Mouse (Mus musculus): ENCODE measurements around the gene Skiv2l. TPM values are rescaled to one million over a fixed set of nuclear protein-coding genes. Genes with fewer than 3 reads are reported as not detected.

Gene Skiv2l
- 10 to 100 TPM; 71.4 to 74.8 TPM for total RNA-seq (2021)
- long read RNA-seq, transcript Skiv2l-201 (28 exons, 3,951 nt) = major isoform, 15 of 41 reads
- long read RNA-seq, partial matches to known transcripts = 11 of 41 reads
- long read RNA-seq, other reads (novel, unspliced or antisense) = 15 of 41 reads

GRCm38 (mm10) chr17:34849722-34850516 is at the start of gene Skiv2l, which contains the start of gene Nelfe:
Gene Skiv2l (minus strand): TSS chr17:34850210.
Gene Nelfe (plus strand): TSS chr17:34850391.
- DNase-seq (ENCODE audit: low spot score in 2 of 2) = peak; percentile 97 to 99

GRCm38 (mm10) chr17:34899053-34899889 is 49.3 kb upstream of the Skiv2l start:
- DNase-seq (ENCODE audit: low spot score in 2 of 2) = peak; percentile 45 to 54

GRCm38 (mm10) chr17:34898706-34899052 is 48.7 kb upstream of the Skiv2l start:
- DNase-seq (ENCODE audit: low spot score in 2 of 2) = no peak

GRCm38 (mm10) chr17:34898160-34898586 is 48.2 kb upstream of the Skiv2l start, which contains the start of the genes C2 and Ehmt2:
Gene C2 (minus strand): TSS chr17:34898265.
Gene Ehmt2 (plus strand): TSS chr17:34898469.
- DNase-seq (ENCODE audit: low spot score in 2 of 2) = peak; percentile 81 to 88

GRCm38 (mm10) chr17:34897373-34898159 is 47.6 kb upstream of the Skiv2l start:
- DNase-seq (ENCODE audit: low spot score in 2 of 2) = peak; percentile 38 to 47

GRCm38 (mm10) chr17:34896366-34896765 is 46.4 kb upstream of the Skiv2l start:
- no peak for DNase-seq (ENCODE audit: low spot score in 2 of 2)

GRCm38 (mm10) chr17:34895724-34896123 is 45.7 kb upstream of the Skiv2l start:
- no peak for DNase-seq (ENCODE audit: low spot score in 2 of 2)

DNA sequence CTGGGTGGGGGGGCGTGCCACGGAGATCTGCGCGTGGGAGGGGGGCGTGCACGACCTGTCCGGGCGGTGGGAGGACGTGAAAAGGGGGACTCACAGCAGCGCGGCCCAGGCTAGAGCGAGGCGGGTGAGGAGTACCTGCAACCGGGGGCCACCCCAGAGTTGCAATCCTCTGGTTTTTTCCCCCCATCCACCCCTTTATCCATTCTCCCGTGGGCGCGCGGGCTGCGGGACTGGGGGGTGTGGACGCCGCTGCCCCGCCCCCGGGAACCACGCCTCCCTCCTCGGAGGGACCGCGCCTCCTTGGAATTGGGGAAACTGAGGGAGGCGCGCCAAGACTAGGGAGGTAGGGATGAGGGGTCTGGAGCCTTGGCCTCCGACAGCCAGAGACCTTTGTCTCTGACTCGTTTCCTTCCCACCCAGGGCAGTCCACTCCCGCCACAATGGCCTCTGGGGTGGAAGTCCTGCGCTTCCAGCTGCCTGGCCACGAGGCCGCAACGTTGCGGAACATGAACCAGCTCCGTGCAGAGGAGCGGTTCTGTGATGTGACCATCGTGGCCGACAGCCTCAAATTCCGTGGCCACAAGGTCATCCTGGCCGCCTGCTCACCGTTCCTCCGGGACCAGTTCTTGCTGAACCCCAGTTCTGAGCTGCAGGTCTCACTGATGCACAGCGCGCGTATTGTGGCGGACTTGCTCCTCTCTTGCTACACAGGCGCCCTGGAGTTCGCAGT is 45.0 kb upstream of the Skiv2l start:
- peak; percentile 61 to 72 for DNase-seq (ENCODE audit: low spot score in 2 of 2)

DNA sequence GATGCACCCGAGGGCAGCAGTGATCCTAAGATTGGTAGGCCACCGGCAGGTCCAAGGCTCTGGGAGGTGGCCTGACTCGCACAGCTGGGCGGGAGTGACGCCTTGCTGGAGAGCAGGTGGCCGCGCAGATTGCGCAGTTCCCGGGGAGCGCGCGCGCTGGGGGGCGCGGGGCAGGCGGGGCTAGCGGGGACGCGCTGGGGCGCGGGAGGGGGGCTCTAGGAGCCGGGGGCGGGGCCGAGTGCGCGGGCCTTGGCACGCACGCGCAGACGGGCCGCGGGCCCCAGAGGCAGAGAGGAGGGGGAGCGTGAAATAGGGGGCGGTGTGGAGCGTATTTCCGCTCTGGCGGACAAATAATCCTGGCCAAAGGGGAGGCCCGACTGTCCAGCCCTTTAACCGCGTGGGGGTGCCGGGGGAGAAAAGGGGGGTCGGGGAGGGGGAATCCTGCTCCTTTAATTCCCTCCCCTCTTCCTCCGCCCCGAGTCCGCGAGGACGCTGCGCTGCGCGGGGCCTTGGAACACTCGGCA is 44.1 kb upstream of the Skiv2l start:
- DNase-seq (ENCODE audit: low spot score in 2 of 2) = peak; percentile 95 to 97

DNA sequence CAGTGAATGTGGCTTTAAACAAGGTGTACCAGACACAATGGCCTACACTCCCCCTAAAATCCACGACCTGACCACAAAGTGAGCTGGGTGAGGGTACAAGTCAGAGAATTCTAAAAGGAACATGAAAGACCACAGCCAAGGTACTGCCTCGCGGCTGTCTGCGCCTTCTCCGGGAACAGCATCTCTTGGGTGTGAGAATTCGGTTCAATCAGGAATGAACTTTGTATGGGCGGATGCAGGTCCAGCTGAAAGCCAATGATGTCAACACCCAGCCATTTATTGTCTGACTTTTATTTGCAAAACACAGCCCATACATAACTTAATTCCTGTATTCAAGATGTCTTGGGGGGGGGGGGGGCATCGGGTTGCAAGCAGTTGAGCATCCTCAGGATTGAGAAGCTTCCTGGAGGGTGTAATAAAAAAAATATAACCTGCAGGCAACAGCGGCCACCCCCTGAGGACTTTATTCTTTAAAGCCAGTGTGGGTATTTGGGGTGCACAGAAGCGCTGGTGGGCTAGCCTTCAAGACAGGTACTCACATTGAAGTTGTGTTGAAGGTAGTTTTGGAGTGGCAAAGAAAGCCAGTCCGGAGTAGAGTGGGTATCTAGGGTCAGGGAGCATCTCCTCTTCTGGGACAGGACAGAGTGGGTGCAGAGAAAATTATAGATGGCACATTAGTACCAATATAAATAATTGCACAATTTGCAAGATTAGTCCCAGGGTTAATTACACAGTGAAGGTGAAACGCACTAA is 43.2 kb upstream of the Skiv2l start:
- DNase-seq (ENCODE audit: low spot score in 2 of 2) = no peak

DNA sequence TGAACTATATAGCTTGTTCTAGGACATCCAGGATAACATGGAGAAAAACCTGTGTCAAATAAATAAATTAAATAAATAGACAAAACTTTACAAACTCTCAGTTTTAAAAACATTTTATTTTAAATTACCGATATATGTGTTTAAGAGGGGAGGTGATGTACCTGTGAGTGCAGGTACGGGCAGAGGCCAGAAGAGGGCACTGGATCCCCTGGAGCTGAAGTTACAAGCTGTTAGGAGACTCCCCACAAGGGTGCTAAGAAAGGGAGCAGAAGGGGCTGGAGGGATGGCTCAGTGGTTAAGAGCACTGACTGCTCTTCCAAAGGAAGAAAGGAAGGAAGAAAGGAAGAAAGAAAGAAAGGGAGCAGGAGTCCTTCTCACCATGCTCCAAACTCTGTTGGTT is 41.4 kb upstream of the Skiv2l start:
- no peak for DNase-seq (ENCODE audit: low spot score in 2 of 2)

GRCm38 (mm10) chr17:34890074-34890743 is 40.2 kb upstream of the Skiv2l start:
- DNase-seq (ENCODE audit: low spot score in 2 of 2) = no peak

GRCm38 (mm10) chr17:34887942-34888341 is 37.9 kb upstream of the Skiv2l start:
- no peak for DNase-seq (ENCODE audit: low spot score in 2 of 2)

DNA sequence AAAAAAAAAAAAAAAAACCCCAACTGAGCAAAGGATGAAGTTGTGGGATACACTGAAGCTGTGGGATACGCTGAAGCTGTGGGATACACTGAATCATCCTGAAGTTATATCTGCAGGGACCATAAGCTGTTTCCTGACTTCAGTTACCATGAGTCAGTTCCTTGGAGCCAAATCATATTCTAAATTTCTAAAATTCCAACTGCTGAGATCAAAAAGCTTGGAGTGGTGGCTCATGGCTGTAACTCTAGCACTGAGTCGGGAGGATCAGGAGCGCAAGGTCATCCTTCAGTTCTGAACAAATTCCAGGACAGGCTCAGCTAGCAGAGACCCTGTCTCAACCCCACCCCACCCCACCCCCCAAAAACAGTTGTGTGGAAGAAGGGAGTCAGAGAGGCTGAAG is 35.6 kb upstream of the Skiv2l start:
- DNase-seq (ENCODE audit: low spot score in 2 of 2) = no peak

GRCm38 (mm10) chr17:34884704-34885103 is 34.7 kb upstream of the Skiv2l start:
- DNase-seq (ENCODE audit: low spot score in 2 of 2) = no peak

DNA sequence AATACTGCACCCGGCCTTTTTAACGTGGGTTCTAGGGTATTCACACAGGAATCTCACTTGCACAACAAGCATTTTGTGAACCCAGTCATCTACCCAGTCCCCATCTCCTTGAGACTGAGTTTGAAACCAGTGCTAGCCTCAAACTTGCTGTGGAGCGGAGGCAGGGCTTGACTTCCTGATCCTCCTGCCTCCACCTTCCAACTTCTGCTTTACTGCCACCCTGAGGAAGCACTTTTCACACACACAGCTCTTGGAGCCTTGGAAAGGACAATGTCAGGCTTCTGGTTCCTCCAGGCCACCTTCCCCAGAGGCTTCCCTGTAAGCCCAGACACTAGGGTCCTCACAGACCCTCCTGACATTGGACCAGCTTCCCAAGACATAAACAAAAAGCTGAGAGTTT is 33.3 kb upstream of the Skiv2l start:
- DNase-seq (ENCODE audit: low spot score in 2 of 2) = no peak

DNA sequence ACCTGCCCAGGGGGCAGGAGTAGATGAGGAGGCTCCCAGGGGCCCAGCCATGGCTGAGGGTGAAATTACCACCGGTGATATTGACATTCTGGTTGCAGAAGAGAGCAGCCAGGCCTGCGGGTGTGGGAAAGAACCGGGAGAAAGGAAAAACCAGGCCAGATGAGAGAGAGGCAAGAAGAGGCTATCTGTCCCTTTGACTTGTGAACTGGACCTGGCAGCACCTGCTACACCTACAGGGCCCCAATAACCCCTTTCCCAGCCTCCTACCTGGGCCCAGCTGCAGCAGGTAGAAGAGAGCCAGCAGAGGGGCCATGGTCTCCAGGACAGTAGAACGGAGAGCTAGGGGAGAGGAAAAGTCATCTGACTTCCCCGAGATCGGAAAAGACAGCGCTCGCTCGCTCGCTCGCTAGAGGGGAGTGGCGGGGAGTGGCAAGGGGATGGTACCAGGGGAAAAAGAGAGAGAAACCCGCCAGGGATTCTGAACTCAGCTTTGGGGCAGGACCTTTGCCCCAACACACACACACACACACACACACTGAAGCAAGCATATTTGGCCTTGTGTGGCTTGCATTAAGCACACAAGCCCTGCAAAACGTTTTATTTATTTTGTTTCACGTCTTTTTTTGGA is 31.8 kb upstream of the Skiv2l start, which contains the start of gene Gm20547:
Gene Gm20547 (minus strand): TSS at position 360 of the 628 bp plus-strand sequence.
- DNase-seq (ENCODE audit: low spot score in 2 of 2) = no peak

- DNase-seq (ENCODE audit: low spot score in 2 of 2) = no peak
These were observed 31.2 kb upstream of the Skiv2l start for GRCm38 (mm10) chr17:34881166-34881565.

Data from layer of hippocampus, postnatal 10 days (tissue).